Mouse (Mus musculus) MEL (cell line): ENCODE measurements around the gene Ugt2b38. TPM values are rescaled to one million over a fixed set of nuclear protein-coding genes. Genes with fewer than 3 reads are reported as not detected.
"Not testable (repeated sequence)": the region's sequence is repeated elsewhere in the genome, so short reads cannot be mapped to it uniquely, and the experiment has no call there.

Experiments used
- DNase-seq: peaks from one replicate; pipeline ENCODE4 v3.0.0; 2011; ENCODE audit warnings: low read depth, low spot score
- H3K27ac ChIP-seq: 2 replicates; pipeline ENCODE4 v1.5.1; 2012; ENCODE audit warnings: low read depth, mild to moderate bottlenecking, control low read depth, low read length, moderate library complexity; ENCODE audit not compliant: control insufficient read depth
- H3K27me3 ChIP-seq, 2 experiments: fragments of 150-350 bp in 1 of 2; sonication (generic) in 1 of 2; 2 replicates each; pipeline ENCODE4 v1.6.1; 2012; ENCODE audit warnings: low read length in 2 of 2, mild to moderate bottlenecking in 2 of 2, improper control_type of control experiment in 1 of 2, moderate library complexity in 1 of 2; ENCODE audit not compliant: insufficient read depth in 2 of 2, control insufficient read depth in 1 of 2
- H3K36me3 ChIP-seq, 2 experiments: 2 replicates each; pipeline ENCODE4 v1.6.1; 2012 to 2014; ENCODE audit warnings: low read length in 2 of 2, improper control_type of control experiment in 1 of 2, inconsistent platforms in 1 of 2, mild to moderate bottlenecking in 1 of 2; ENCODE audit not compliant: insufficient read depth in 2 of 2, control insufficient read depth in 1 of 2
- H3K4me1 ChIP-seq, 2 experiments: fragments of 150-350 bp in 1 of 2; sonication (generic) in 1 of 2; 2 replicates each; pipeline ENCODE4 v1.6.1; 2012; ENCODE audit warnings: low read length in 2 of 2, improper control_type of control experiment in 1 of 2, mild to moderate bottlenecking in 1 of 2; ENCODE audit not compliant: insufficient read depth in 2 of 2, control insufficient read depth in 1 of 2
- H3K4me3 ChIP-seq, 2 experiments: fragments of 150-350 bp in 1 of 2; sonication (generic) in 1 of 2; 2 replicates each; pipeline ENCODE4 v1.5.1; 2012; ENCODE audit warnings: low read depth in 2 of 2, low read length in 2 of 2, mild to moderate bottlenecking in 2 of 2, moderate library complexity in 2 of 2, control low read depth in 1 of 2, improper control_type of control experiment in 1 of 2; ENCODE audit not compliant: control insufficient read depth in 1 of 2, insufficient read depth in 1 of 2
- H3K79me2 ChIP-seq: 2 replicates; pipeline ENCODE4 v1.6.1; 2012; ENCODE audit warnings: mild to moderate bottlenecking, low read length, moderate library complexity; ENCODE audit not compliant: control insufficient read depth, poor library complexity, insufficient read depth
- H3K9ac ChIP-seq: 2 replicates; pipeline ENCODE4 v1.6.1; 2012; ENCODE audit warnings: low read depth, mild to moderate bottlenecking, control low read depth, low read length, moderate library complexity; ENCODE audit not compliant: control insufficient read depth, poor library complexity, severe bottlenecking
- H3K9me3 ChIP-seq: fragments of 150-350 bp; sonication (generic); replicated peaks from 2 replicates; pipeline ENCODE4 v1.6.1; 2012; ENCODE audit warnings: mild to moderate bottlenecking, low read length, improper control_type of control experiment, moderate library complexity; ENCODE audit not compliant: insufficient read depth
- CTCF ChIP-seq, 3 experiments: IDR thresholded peaks in 2 of 3; conservative IDR thresholded peaks in 1 of 3; 2 replicates each; pipeline ENCODE4 v1.5.1; 2011 to 2012; ENCODE audit warnings: low read length in 3 of 3, low read depth in 2 of 3, mild to moderate bottlenecking in 2 of 3, improper control_type of control experiment in 1 of 3, inconsistent platforms in 1 of 3, mixed read lengths in 1 of 3, moderate library complexity in 1 of 3; ENCODE audit not compliant: control insufficient read depth in 1 of 3, insufficient read depth in 1 of 3, poor library complexity in 1 of 3, severe bottlenecking in 1 of 3
- HCFC1 ChIP-seq: IDR thresholded peaks from 2 replicates; pipeline ENCODE4 v1.6.1; 2012; ENCODE audit warnings: low read depth, mild to moderate bottlenecking, inconsistent platforms, low read length, improper control_type of control experiment, moderate library complexity
- KAT2A ChIP-seq: conservative IDR thresholded peaks from 2 replicates; pipeline ENCODE4 v1.6.1; 2012; ENCODE audit warnings: low read depth, low read length, improper control_type of control experiment, inconsistent platforms
- MAX ChIP-seq: IDR thresholded peaks from 2 replicates; pipeline ENCODE4 v1.6.1; 2011; ENCODE audit warnings: low read length, improper control_type of control experiment
- MAZ ChIP-seq: IDR thresholded peaks from 2 replicates; pipeline ENCODE4 v1.6.1; 2012; ENCODE audit warnings: low read depth, mild to moderate bottlenecking, inconsistent platforms, low read length, improper control_type of control experiment
- MYC ChIP-seq: IDR thresholded peaks from 2 replicates; pipeline ENCODE4 v1.6.1; 2011; ENCODE audit warnings: low read depth, mild to moderate bottlenecking, low read length, improper control_type of control experiment, moderate library complexity
- TAL1 ChIP-seq: IDR thresholded peaks from 2 replicates; pipeline ENCODE4 v1.6.1; 2012; ENCODE audit warnings: mild to moderate bottlenecking, inconsistent platforms, low read length, moderate library complexity, mixed read lengths
- USF1 ChIP-seq: IDR thresholded peaks from 2 replicates; pipeline ENCODE4 v1.6.1; 2014; ENCODE audit warnings: low read depth, mild to moderate bottlenecking, inconsistent platforms, low read length, improper control_type of control experiment, moderate library complexity
- ZMIZ1 ChIP-seq: IDR thresholded peaks from 2 replicates; pipeline ENCODE4 v1.6.1; 2012; ENCODE audit warnings: low read depth, mild to moderate bottlenecking, inconsistent platforms, low read length, improper control_type of control experiment, moderate library complexity
- ZNF384 ChIP-seq: IDR thresholded peaks from 2 replicates; pipeline ENCODE4 v1.6.1; 2012; ENCODE audit warnings: low read depth, mild to moderate bottlenecking, inconsistent platforms, low read length, improper control_type of control experiment
- polyA plus RNA-seq, 2 experiments: library from polyadenylated mRNA; stranded (reverse) in 1 of 2; unstranded in 1 of 2; fragments of >175 nt in 1 of 2; fragments of >200 nt in 1 of 2; gene quantifications; 2 replicates each; pipeline versions ENCODE4 v1.2.1 to v1.2.4; 2012; ENCODE audit warnings: low replicate concordance in 2 of 2, low read depth in 1 of 2; ENCODE audit not compliant: insufficient read length in 2 of 2, insufficient read depth in 1 of 2, missing spikeins in 1 of 2
- total RNA-seq: library from RNA; depleted of rRNA; stranded (reverse); fragments of 300-350 nt; gene quantifications from 2 replicates; pipeline ENCODE4 v1.2.3, GENCODE M21; 2012; rRNA removed

The Ugt2b38 gene
- total RNA-seq (not detected in 2 replicates), polyA plus RNA-seq (not detected)

- not testable (repeated sequence) for H3K4me1 ChIP-seq, H3K9ac ChIP-seq, H3K79me2 ChIP-seq, DNase-seq, H3K27me3 ChIP-seq, H3K9me3 ChIP-seq, H3K4me3 ChIP-seq, H3K36me3 ChIP-seq, H3K27ac ChIP-seq
Measured at GRCm38 (mm10) chr5:87424041-87424440, at the start of gene Ugt2b38. Ugt2b38 (minus strand) TSS chr5:87424203.

DNA sequence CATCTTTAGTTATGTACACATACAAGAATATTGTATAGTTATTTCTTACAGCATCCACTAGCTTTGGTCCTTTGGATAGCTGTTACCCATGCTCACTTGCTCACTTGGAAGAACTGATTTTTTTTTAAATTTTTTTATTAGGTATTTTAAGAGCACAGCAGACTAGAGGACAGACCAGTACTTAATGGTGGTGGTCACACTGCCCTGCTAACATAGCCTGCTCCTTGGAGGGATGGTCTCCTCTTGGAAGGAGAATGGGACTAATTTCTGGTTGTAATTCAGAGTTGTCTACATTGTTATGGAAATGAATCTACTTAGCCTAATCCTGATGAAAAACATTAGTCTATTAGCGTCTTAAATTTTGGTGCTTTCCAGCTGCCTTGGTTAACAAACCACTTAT, 34.8 kb upstream of the Ugt2b38 start:
- Histone ChIP-seq H3K27ac (no peak overlapping the region), H3K36me3 (no peaks in the 10 kb centered on the region), H3K27me3 (no peaks in the 10 kb centered on the region), H3K79me2 (no peaks in the 10 kb centered on the region), H3K9ac (no peak overlapping the region), H3K4me1 (no peaks in the 10 kb centered on the region), H3K9me3 (no peaks in the 10 kb centered on the region), H3K4me3 (no peak overlapping the region)
- TF ChIP-seq ZNF384 (no peak), ZMIZ1 (no peak), HCFC1 (no peak), MAZ (no peak), MAX (no peak), TAL1 (no peak), KAT2A (no peak)
- no peak for DNase-seq

DNA sequence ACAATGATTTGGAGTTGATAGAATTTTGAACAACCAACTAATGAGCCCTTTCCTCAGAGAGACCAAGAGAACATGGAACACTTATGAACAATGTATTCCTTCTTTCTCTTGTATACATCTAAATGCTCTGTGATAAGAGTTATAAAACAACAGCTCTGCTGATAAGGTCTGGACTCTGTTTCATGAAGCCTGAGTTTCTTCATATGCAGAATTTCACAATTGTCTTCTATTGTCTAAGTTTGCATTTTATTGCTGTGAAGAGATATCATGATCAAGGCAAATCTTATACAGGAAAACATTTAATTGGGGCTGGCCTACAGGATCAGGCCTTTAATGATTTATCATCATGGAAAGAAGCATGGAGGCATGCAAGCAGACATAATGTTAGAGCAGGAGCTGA, 33.7 kb upstream of the Ugt2b38 start:
- Histone ChIP-seq H3K4me3 (no peak overlapping the region), H3K79me2 (no peaks in the 10 kb centered on the region), H3K4me1 (no peaks in the 10 kb centered on the region), H3K9ac (no peak overlapping the region), H3K27me3 (no peaks in the 10 kb centered on the region), H3K36me3 (no peaks in the 10 kb centered on the region), H3K27ac (no peak overlapping the region), H3K9me3 (no peaks in the 10 kb centered on the region)
- TF ChIP-seq MYC (no peak), CTCF (IDR thresholded peaks at IDR 0.05 in 2 of 3, conservative IDR thresholded peaks at IDR 0.05 in 1 of 3; ENCODE audit: control insufficient read depth in 1 of 3, insufficient read depth in 1 of 3, low read depth in 2 of 3, low read length in 3 of 3, poor library complexity in 1 of 3, severe bottlenecking in 1 of 3) (no peak), USF1 (no peak)
- DNase-seq: no peak
